Mouse (Mus musculus) heart, embryonic 16.5 days (tissue): ENCODE results near the gene Ezh2. TPM values are rescaled to one million over a fixed set of nuclear protein-coding genes. Genes with fewer than 3 reads are reported as not detected.

Experiments
- ATAC-seq: fragments of 200-750 bp; cut with Nextera tagmentation; replicated peaks from 2 replicates; pipeline ENCODE4 v1.8.0; 2017; ENCODE audit warnings: moderate number of reproducible peaks; ENCODE audit not compliant: insufficient read depth, low FRiP score; ENCODE audit errors: extremely low read depth
- H3K27ac ChIP-seq: fragments of 300-500 bp; sonication (generic); 2 replicates; pipeline ENCODE4 v1.5.1; 2014; ENCODE audit warnings: mild to moderate bottlenecking, low read length, control low read depth, moderate library complexity
- H3K27me3 ChIP-seq: fragments of 300-500 bp; sonication (generic); 2 replicates; pipeline ENCODE4 v1.6.1; 2014; ENCODE audit warnings: low read length, mixed read lengths; ENCODE audit not compliant: control insufficient read depth, insufficient read depth
- H3K36me3 ChIP-seq: fragments of 300-500 bp; sonication (generic); 2 replicates; pipeline ENCODE4 v1.6.1; 2014; ENCODE audit not compliant: control insufficient read depth, insufficient read depth
- H3K4me1 ChIP-seq: fragments of 300-500 bp; sonication (generic); 2 replicates; pipeline ENCODE4 v1.6.1; 2014; ENCODE audit warnings: low read length, mixed read lengths; ENCODE audit not compliant: control insufficient read depth, insufficient read depth
- H3K4me2 ChIP-seq: fragments of 300-500 bp; sonication (generic); 2 replicates; pipeline ENCODE4 v1.6.1; 2014; ENCODE audit warnings: low read depth, mild to moderate bottlenecking, control low read depth, low read length
- H3K4me3 ChIP-seq: fragments of 300-500 bp; sonication (generic); 2 replicates; pipeline ENCODE4 v1.5.1; 2014; ENCODE audit warnings: mild to moderate bottlenecking, control low read depth, low read length
- H3K9ac ChIP-seq: fragments of 300-500 bp; sonication (generic); 2 replicates; pipeline ENCODE4 v1.6.1; 2014; ENCODE audit warnings: low read length, control low read depth
- H3K9me3 ChIP-seq: fragments of 300-500 bp; sonication (generic); replicated peaks from 2 replicates; pipeline ENCODE4 v1.6.1; 2016; ENCODE audit warnings: low read length; ENCODE audit not compliant: control insufficient read depth
- WGBS: fragments of 180-500 bp; shearing (Covaris S2); extraction: QIAGEN DNeasy Blood & Tissue Kit; methylation state at CpG from one replicate; pipeline ENCODE4 v1.1.7; 2014; 5-methylcytosine and 5-hydroxymethylcytosine counted together
- polyA plus RNA-seq: library from polyadenylated mRNA; unstranded; fragments of >200 nt; fragmentation: Nextera tagmentation; extraction: Ambion mirVana; gene quantifications from 2 replicates; pipeline ENCODE4 v1.2.1, GENCODE M21; 2015

The Ezh2 gene
- polyA plus RNA-seq, 1 experiment from 2014 or later = 59.5 TPM

DNA sequence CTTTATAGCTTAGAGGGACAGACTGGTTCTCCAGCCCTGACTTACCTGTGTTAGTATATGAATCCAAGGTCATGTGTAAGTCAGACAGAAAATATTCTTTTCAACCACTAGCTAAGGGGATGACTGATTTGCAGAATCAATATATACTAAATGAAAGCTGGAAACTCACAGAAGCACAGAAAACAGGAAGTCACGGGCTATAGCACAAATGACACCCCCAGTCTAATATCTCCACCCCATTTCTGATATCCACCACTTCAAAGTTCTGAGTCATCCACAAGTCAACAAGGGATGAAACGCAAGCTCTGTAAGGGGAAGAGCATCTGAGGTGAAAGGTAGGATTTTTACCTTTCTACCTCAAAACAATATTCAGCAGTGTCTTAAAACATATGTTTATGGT lies 34.3 kb downstream of the Ezh2 start:
- Histone ChIP-seq H3K27me3 (no peaks in the 10 kb centered on the region), H3K36me3 (peaks cover 8% of the 10 kb centered on the region), H3K4me1 (peaks cover 6% of the 10 kb centered on the region), H3K4me2 (no peak overlapping the region), H3K9me3 (no peaks in the 10 kb centered on the region), H3K27ac (no peak overlapping the region), H3K9ac (no peak overlapping the region), H3K4me3 (no peak overlapping the region)
- 65% methylated on average over 2 of the region's 2 CpGs for WGBS
- no peak for ATAC-seq

DNA sequence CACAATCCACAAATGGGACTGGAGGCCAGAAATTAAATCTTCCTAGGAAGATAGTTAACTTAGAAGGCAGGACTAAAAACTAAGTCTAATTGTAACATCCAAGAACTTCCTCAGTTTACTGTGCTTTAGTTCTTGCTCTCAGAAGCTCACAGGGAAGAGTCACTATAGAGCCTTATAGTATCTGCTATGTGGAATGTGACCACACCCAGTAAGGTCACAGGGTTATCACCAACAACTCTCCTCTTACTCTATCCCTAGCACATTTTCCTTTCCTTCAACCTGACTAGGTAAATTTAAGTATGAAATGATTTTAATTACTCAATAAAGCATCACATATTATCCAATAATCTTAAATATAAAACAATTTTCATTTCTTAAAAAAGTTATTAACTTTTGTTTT lies 34.7 kb downstream of the Ezh2 start:
- Histone ChIP-seq H3K4me3 (no peak overlapping the region), H3K27ac (no peak overlapping the region), H3K36me3 (peaks cover 8% of the 10 kb centered on the region), H3K4me1 (peaks cover 2% of the 10 kb centered on the region; the same call in 1 of the 2 replicates), H3K4me2 (no peak overlapping the region), H3K27me3 (no peaks in the 10 kb centered on the region), H3K9ac (no peak overlapping the region), H3K9me3 (no peaks in the 10 kb centered on the region)
- no peak for ATAC-seq

DNA sequence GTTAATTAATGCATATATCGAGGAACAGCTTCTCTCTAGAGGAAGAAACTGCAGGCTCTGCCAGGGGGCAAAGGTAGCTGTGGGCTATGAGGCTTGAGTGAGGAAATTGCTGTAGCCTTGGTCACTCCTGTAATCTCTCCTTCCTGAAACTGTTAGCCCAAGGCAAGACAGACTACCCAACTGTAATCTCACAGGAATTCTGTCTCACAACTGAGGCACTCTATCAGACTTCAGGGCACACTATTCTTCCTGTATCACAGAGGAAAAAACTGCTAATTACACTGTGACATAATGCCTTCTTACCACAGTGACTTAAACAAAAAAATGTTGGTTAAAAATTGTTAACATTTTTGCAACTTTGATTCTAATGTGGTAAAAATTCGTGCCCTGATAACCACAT lies 35.9 kb downstream of the Ezh2 start:
- peaks cover 13% of the 10 kb centered on the region for H3K36me3 ChIP-seq
- ATAC-seq = no peak
- 89% methylated on average over 2 of the region's 2 CpGs for WGBS

DNA sequence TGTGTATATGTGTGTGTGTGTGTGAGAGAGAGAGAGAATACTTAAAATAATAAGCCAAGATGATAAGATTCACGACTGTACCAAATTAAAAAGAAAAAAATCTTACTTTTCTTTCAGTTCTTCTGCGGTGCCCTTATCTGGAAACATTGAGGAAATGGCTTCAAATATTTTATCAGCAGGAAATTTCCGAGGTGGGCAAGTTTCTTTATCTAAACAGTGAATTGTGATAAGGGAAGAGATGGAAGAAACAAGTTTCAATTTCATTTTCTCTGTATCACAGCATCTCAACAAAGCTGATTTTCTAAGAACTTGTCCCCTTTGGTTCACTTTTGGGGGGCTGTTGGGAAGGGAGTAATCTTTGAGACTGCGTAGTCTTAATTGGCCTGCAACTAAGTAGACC lies 42.9 kb downstream of the Ezh2 start:
- Histone ChIP-seq H3K9me3 (no peaks in the 10 kb centered on the region), H3K27ac (no peak overlapping the region), H3K27me3 (no peaks in the 10 kb centered on the region), H3K36me3 (peaks cover 38% of the 10 kb centered on the region), H3K9ac (no peak overlapping the region), H3K4me1 (no peaks in the 10 kb centered on the region), H3K4me3 (no peak overlapping the region), H3K4me2 (no peak overlapping the region)
- ATAC-seq = no peak
- WGBS = 68% methylated on average over 4 of the region's 4 CpGs

More for the DNA sequence above, 35.9 kb downstream of the Ezh2 start:
- Histone ChIP-seq H3K4me2 (no peak overlapping the region), H3K9me3 (no peaks in the 10 kb centered on the region), H3K27ac (no peak overlapping the region), H3K27me3 (no peaks in the 10 kb centered on the region), H3K4me1 (no peaks in the 10 kb centered on the region), H3K4me3 (no peak overlapping the region), H3K9ac (no peak overlapping the region)

DNA sequence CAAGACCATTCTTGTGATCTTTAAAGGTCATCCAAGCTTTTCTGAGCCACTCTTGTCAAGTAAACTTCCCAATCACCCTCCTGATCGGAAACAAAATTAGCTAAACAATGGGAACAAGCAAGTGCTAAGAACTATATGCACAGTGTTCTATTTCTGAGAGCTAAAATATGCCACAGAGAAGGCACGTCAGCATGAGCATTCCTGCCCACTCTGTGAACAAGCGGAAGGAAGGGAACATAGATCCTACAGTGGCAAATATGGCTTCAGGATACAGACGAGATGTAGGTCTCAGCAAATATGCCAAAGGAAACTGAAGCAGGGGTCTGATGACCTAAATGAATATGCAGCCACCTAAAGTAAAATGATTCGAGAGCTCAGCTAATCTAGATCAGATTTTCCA lies 59.8 kb downstream of the Ezh2 start:
- no peak overlapping the region for H3K27ac ChIP-seq
- peaks cover 23% of the 10 kb centered on the region for H3K36me3 ChIP-seq

DNA sequence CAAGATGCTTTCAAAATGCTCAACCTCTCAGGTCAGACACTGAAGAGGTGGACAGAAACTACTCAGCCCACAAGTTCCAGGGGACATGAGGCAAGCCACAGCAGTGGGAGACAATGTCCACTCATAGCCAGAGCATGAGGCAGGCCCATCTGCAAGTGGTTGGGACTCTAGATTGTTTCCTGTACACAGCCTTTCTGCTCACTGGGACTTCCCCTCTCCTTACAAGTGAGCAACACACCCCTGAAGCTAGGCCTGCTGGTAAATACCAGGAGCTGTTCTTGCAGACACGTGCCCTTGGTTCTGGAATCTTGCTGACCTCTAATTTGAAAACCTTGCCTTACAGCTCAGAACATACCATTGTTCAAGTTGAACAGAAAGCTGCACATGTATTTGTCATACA lies 62.6 kb downstream of the Ezh2 start:
- no peaks in the 10 kb centered on the region for H3K27me3 ChIP-seq
- 48% methylated on average over 1 of the region's 1 CpGs for WGBS
- H3K9me3 ChIP-seq = no peaks in the 10 kb centered on the region
- H3K36me3 ChIP-seq = peaks cover 26% of the 10 kb centered on the region
- H3K4me2 ChIP-seq = no peak overlapping the region
- H3K4me1 ChIP-seq = no peaks in the 10 kb centered on the region
- ATAC-seq = 0 out of 2 replicates have a peak, but pooled peaks have one; percentile 32
- no peak overlapping the region for H3K4me3 ChIP-seq
- no peak overlapping the region for H3K27ac ChIP-seq
- no peak overlapping the region for H3K9ac ChIP-seq

More for the DNA sequence above, 59.8 kb downstream of the Ezh2 start:
- H3K4me1 ChIP-seq = no peaks in the 10 kb centered on the region
- no peak overlapping the region for H3K9ac ChIP-seq
- no peaks in the 10 kb centered on the region for H3K27me3 ChIP-seq
- ATAC-seq = no peak
- no peak overlapping the region for H3K4me2 ChIP-seq
- H3K4me3 ChIP-seq = no peak overlapping the region
- no peaks in the 10 kb centered on the region for H3K9me3 ChIP-seq
- 84% methylated on average over 5 of the region's 5 CpGs for WGBS

DNA sequence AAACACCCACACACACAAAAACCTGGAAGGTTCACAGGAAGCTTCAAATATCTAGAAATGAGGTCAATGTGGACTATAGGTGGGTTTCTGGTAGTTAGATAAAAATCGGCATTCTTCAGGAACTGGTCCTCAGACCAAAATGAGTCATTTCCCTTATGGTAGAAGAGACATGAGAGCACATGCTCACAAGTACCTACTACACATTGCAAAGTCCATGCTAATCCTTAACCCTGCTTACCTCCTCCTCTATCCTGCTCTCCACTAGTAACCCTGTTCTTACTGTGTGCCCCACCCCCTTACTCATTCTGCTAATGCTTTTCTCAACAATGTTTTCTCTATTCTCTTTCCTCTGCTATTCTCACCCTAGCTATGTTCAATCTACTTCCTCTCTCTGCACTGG lies 67.5 kb downstream of the Ezh2 start:
- WGBS = 47% methylated on average over 1 of the region's 1 CpGs
- no peak for ATAC-seq
- Histone ChIP-seq H3K9ac (no peak overlapping the region), H3K4me1 (no peaks in the 10 kb centered on the region), H3K36me3 (peaks cover 63% of the 10 kb centered on the region), H3K27me3 (no peaks in the 10 kb centered on the region), H3K4me3 (no peak overlapping the region), H3K9me3 (no peaks in the 10 kb centered on the region), H3K4me2 (no peak overlapping the region), H3K27ac (no peak overlapping the region)

DNA sequence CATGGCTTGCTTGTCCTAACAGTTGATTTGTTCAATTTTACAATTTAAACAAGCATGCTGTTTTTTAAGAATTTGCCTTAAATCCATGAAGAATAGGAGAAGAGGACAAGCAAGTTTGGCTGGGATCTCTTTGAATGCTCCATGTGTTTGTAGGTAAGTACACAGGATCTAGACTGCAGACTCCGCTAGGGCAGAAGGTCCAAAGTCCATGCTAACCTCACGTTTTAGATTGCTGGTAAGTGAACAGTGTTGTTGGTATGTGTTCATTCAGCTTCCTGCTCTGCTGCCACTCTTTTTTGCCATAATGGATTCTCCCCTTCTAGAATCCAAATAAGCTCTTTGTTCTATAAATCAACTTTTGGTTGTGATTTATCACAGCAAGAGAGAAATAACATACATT lies 68.0 kb downstream of the Ezh2 start:
- H3K27me3 ChIP-seq = no peaks in the 10 kb centered on the region
- no peak overlapping the region for H3K4me3 ChIP-seq
- no peaks in the 10 kb centered on the region for H3K9me3 ChIP-seq
- no peak for ATAC-seq
- WGBS = 79% methylated on average over 2 of the region's 2 CpGs
- H3K9ac ChIP-seq = no peak overlapping the region
- no peak overlapping the region for H3K4me2 ChIP-seq
- no peak overlapping the region for H3K27ac ChIP-seq
- no peaks in the 10 kb centered on the region for H3K4me1 ChIP-seq
- H3K36me3 ChIP-seq = peaks cover 65% of the 10 kb centered on the region

DNA sequence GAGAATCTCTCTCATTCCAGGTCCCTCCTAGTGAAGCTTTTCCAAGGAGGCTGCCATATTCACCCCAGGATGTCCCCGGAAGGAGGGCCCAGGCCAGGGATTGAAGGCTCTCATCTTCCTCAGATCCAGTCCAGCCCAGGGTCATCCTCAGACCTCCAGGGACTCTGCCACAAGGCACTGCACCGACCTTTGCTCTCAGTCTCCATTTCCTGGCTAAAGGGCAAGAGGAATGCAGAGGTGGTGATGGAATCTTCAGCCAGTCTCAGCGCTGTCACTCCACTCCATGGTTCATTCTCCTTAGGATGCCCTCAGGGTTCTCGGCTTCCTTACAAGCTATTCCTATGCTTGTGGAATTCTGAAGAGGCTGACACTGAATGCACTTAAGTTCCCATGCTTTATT lies 68.7 kb downstream of the Ezh2 start:
- no peak overlapping the region for H3K27ac ChIP-seq
- no peaks in the 10 kb centered on the region for H3K27me3 ChIP-seq
- no peak overlapping the region for H3K4me2 ChIP-seq
- ATAC-seq = no peak
- WGBS = 69% methylated on average over 4 of the region's 4 CpGs
- H3K9me3 ChIP-seq = no peaks in the 10 kb centered on the region
- no peaks in the 10 kb centered on the region for H3K4me1 ChIP-seq
- H3K9ac ChIP-seq = no peak overlapping the region
- H3K4me3 ChIP-seq = no peak overlapping the region
- peaks cover 66% of the 10 kb centered on the region for H3K36me3 ChIP-seq

DNA sequence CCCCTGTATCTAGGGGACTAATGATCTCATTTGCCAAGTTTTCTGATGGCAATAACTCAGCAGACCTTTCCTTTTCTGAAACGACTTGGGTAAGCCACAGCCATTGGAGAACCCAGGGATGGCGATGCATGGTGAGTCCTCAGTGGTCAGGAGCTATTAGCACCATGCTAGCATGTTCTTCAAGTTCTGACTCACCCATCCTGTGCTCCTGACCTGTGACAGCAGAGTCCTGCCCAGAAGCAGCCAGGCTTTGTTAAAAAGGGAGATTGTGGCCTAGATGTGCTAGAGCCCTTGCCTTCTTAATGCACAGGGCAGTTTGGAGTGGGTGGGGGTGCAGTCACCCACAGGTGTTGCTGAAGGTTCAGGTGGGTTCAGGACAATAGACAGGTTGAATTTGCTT lies 70.1 kb downstream of the Ezh2 start:
- Histone ChIP-seq H3K4me3 (no peak overlapping the region), H3K9ac (no peak overlapping the region), H3K36me3 (peaks cover 67% of the 10 kb centered on the region), H3K27ac (no peak overlapping the region), H3K4me1 (no peaks in the 10 kb centered on the region), H3K9me3 (no peaks in the 10 kb centered on the region), H3K4me2 (no peak overlapping the region), H3K27me3 (no peaks in the 10 kb centered on the region)
- WGBS = 77% methylated on average over 2 of the region's 2 CpGs
- no peak for ATAC-seq
